Mouse (Mus musculus) neural tube, embryonic 15.5 days (tissue): Measurements from ENCODE around the gene Gm17657. TPM values are rescaled to one million over a fixed set of nuclear protein-coding genes. Genes with fewer than 3 reads are reported as not detected.

Source experiments
- ATAC-seq: fragments of 200-750 bp; cut with Nextera tagmentation; 2 replicates; pipeline ENCODE4 v1.8.0; 2017; ENCODE audit warnings: mild to moderate bottlenecking, moderate TSS enrichment, moderate library complexity; ENCODE audit not compliant: low FRiP score
- H3K27ac ChIP-seq: fragments of 300-500 bp; sonication (generic); replicated peaks from 2 replicates; pipeline ENCODE4 v1.5.1; 2015; ENCODE audit warnings: mild to moderate bottlenecking, inconsistent platforms
- H3K27me3 ChIP-seq: fragments of 300-500 bp; sonication (generic); replicated peaks from 2 replicates; pipeline ENCODE4 v1.6.1; 2015; ENCODE audit warnings: inconsistent platforms
- H3K36me3 ChIP-seq: fragments of 300-500 bp; sonication (generic); 2 replicates; pipeline ENCODE4 v1.6.1; 2015; ENCODE audit warnings: inconsistent platforms
- H3K4me1 ChIP-seq: fragments of 300-500 bp; sonication (generic); 2 replicates; pipeline ENCODE4 v1.6.1; 2015; ENCODE audit warnings: inconsistent platforms
- H3K4me2 ChIP-seq: fragments of 300-500 bp; sonication (generic); 2 replicates; pipeline ENCODE4 v1.6.1; 2015; ENCODE audit warnings: inconsistent platforms, mild to moderate bottlenecking, moderate library complexity
- H3K4me3 ChIP-seq: fragments of 300-500 bp; sonication (generic); replicated peaks from 2 replicates; pipeline ENCODE4 v1.5.1; 2015; ENCODE audit warnings: mild to moderate bottlenecking, inconsistent platforms
- H3K9ac ChIP-seq: fragments of 300-500 bp; sonication (generic); replicated peaks from 2 replicates; pipeline ENCODE4 v1.6.1; 2015; ENCODE audit warnings: mild to moderate bottlenecking, inconsistent platforms
- H3K9me3 ChIP-seq: fragments of 300-500 bp; sonication (generic); replicated peaks from 2 replicates; pipeline ENCODE4 v1.6.1; 2016; ENCODE audit warnings: inconsistent platforms
- WGBS: fragments of 180-500 bp; shearing (Covaris S2); methylation state at CpG from one replicate; pipeline ENCODE4 v1.1.7; 2015; ENCODE audit warnings: mixed read lengths; 5-methylcytosine and 5-hydroxymethylcytosine counted together
- polyA plus RNA-seq: library from polyadenylated mRNA; unstranded; fragments of >200 nt; fragmentation: Nextera tagmentation; extraction: Ambion mirVana; gene quantifications from 2 replicates; pipeline ENCODE4 v1.2.1, GENCODE M21; 2015

Gene Gm17657
- polyA plus RNA-seq, 1 experiment from 2014 or later, result not detected

DNA sequence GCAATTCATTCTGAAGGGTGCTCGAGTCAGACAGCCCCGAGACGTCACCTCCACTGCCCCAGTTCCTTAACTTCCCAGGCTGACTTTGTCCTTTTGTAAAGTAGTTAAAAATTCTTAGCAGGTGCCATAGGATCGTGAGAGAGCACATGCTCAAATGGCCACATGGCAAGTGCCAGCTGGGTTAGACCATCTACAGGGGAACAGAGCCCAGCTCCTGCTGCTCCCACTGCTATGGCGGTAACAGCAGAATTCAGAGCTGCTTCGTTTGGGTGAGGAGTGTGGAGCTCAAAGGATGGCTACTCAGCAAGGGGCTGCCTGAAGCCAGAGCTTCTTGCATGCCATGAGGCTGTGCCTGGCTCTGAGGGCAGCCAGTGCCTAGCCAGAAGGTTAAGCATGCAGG lies 20.4 kb upstream of the Gm17657 start:
- Histone ChIP-seq H3K4me3 (no peak overlapping the region), H3K4me1 (peaks cover 18% of the 10 kb centered on the region; the same call in 1 of the 2 replicates), H3K36me3 (peaks cover 62% of the 10 kb centered on the region), H3K27me3 (no peaks in the 10 kb centered on the region), H3K27ac (no peak overlapping the region), H3K9me3 (no peaks in the 10 kb centered on the region), H3K4me2 (no peak overlapping the region), H3K9ac (no peak overlapping the region)
- ATAC-seq, result no peak
- 81% methylated on average over 6 of the region's 6 CpGs for WGBS

DNA sequence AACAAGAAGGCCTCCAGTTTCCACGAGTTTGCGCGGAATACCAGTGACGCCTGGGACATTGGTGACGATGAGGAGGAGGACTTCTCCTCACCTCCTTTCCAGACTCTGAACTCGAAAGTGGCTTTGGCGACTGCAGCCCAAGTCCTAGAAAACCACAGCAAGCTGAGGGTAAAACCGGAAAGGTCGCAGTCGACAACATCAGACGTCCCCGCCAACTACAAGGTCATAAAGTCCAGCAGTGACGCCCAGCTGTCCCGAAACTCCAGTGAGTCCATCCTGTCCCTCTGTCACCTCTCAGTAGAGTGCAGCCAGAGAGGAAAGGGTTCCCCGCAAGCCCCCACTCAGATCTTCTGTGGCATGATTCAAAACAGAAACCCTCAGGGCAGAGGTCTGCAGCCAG lies 19.0 kb upstream of the Gm17657 start:
- Histone ChIP-seq H3K27me3 (no peaks in the 10 kb centered on the region), H3K4me1 (peaks cover 18% of the 10 kb centered on the region; the same call in 1 of the 2 replicates), H3K4me2 (no peak overlapping the region), H3K9me3 (no peaks in the 10 kb centered on the region), H3K4me3 (no peak overlapping the region), H3K36me3 (peaks cover 52% of the 10 kb centered on the region), H3K27ac (no peak overlapping the region), H3K9ac (no peak overlapping the region)
- ATAC-seq, result no peak
- 89% methylated on average over 15 of the region's 15 CpGs for WGBS

DNA sequence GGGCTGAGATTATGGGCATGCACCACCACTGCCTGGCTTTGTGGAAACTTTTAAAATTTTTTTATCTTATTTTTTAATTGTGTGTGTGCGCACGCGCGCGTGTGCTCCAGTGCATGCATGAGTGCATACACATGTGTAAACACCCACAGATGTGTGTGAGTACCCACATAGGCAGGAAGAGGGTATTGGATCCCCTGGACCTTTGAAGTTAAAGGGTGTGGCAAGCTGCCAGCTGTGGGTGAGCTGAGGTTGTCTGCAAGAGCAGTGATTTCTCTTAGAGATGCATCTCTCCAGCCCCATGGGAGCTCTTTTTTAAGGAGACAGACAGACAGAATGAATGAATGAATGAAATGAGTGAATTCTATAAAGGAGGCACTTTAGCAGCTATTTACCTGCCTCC lies 16.1 kb upstream of the Gm17657 start:
- ATAC-seq, result no peak
- no peak overlapping the region for H3K4me2 ChIP-seq
- no peak overlapping the region for H3K4me3 ChIP-seq
- H3K9ac ChIP-seq, result no peak overlapping the region
- H3K36me3 ChIP-seq, result peaks cover 22% of the 10 kb centered on the region
- peak overlapping the region; percentile 41; the same call in 1 of the 2 replicates for H3K27ac ChIP-seq
- 98% methylated on average over 5 of the region's 5 CpGs for WGBS
- H3K4me1 ChIP-seq, result peaks cover 18% of the 10 kb centered on the region; the same call in 1 of the 2 replicates
- no peaks in the 10 kb centered on the region for H3K9me3 ChIP-seq
- no peaks in the 10 kb centered on the region for H3K27me3 ChIP-seq

DNA sequence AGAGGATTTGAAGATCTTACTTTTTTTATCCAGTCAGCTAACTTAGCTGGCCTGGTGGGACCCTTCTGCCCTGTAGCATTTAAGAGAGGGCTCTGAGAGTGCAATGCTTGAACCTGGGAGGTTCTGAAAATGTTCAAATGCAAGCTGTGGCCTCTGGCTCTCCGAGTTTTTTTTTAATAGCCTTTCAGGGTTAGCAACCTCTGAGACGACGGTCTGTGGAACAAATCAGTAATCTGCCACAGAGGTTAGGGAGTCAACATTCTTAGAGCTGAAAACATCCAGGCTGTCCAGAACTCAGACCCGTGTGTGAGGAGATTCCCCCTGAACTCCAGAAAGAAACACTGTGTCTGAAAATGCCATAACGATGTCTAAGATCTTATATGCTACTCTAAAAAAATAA lies 9.0 kb upstream of the Gm17657 start:
- ATAC-seq, result no peak
- Histone ChIP-seq H3K27me3 (no peaks in the 10 kb centered on the region), H3K9ac (no peak overlapping the region), H3K9me3 (no peaks in the 10 kb centered on the region), H3K36me3 (peaks cover 8% of the 10 kb centered on the region), H3K27ac (no peak overlapping the region), H3K4me1 (no peaks in the 10 kb centered on the region), H3K4me3 (no peak overlapping the region), H3K4me2 (no peak overlapping the region)
- WGBS, result 87% methylated on average over 5 of the region's 5 CpGs

DNA sequence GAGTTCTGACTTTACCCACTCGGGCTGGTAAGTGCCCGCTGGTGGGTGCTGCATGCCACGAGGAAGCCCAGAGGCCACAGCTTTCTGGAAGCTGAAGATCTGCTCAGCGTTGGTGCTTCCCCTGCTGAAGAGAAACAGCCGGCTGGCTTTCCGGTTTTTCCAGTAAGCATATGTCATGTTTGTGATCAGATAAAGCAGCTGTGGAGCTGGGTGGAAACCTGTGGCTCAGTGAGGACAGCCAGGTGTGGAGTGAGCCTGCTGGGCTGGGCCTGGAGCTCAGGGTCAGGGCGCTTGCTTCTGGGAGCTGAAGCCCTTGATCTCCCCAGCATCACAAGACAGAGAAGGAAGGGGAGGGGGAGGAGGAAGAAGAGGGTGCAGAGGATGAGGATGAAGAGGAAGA lies 7.5 kb upstream of the Gm17657 start:
- Histone ChIP-seq H3K9ac (no peak overlapping the region), H3K4me2 (no peak overlapping the region), H3K4me1 (peaks cover 3% of the 10 kb centered on the region; the same call in 1 of the 2 replicates), H3K4me3 (no peak overlapping the region), H3K36me3 (peaks cover 8% of the 10 kb centered on the region), H3K27ac (no peak overlapping the region), H3K27me3 (no peaks in the 10 kb centered on the region), H3K9me3 (no peaks in the 10 kb centered on the region)
- ATAC-seq, result no peak
- WGBS, result 87% methylated on average over 7 of the region's 7 CpGs

DNA sequence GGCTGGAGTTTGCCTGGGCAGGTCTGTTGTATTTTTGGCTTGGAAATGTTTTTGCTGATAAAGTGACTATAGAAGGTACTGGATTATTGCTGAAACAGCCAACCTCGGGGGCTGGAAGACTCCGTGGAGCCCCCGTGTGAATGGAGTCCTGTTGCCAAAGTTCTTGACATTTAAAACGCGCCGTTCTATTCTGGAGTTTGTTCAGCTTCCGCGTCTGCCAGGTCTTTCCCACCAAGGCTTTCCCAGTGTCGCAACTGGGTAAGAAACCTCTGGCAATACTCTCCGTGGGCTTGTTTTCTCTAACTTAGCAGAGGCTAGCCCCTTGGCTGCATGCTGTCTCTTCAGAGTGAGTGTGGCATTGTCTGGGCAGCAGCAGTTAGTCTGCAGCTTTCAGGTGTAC lies 7.0 kb upstream of the Gm17657 start:
- Histone ChIP-seq H3K4me3 (no peak overlapping the region), H3K4me1 (peaks cover 7% of the 10 kb centered on the region; the same call in 1 of the 2 replicates), H3K36me3 (peaks cover 8% of the 10 kb centered on the region), H3K27ac (no peak overlapping the region), H3K9me3 (no peaks in the 10 kb centered on the region), H3K27me3 (no peaks in the 10 kb centered on the region), H3K4me2 (no peak overlapping the region), H3K9ac (no peak overlapping the region)
- WGBS, result 93% methylated on average over 10 of the region's 10 CpGs
- no peak for ATAC-seq

DNA sequence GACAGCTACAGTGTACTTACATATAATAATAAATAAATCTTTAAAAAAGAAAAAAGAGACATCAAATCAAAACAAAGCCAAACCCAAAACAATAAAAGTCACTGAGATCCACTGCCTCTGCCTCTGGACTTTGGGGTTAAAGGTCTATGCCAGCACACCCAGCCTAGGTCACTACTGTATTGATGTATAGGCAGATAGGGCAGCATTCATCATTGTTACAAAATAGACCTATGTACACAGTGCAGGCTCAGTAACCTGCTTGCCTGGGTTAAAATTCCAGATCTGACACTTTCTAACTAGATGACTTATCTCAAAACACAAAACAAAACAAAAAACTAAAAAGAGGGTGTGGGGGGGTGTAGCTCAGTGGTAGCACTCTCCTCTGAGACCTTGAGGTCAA lies 4.7 kb upstream of the Gm17657 start:
- Histone ChIP-seq H3K9ac (no peak overlapping the region), H3K27me3 (no peaks in the 10 kb centered on the region), H3K4me1 (peaks cover 26% of the 10 kb centered on the region), H3K4me2 (no peak overlapping the region), H3K27ac (no peak overlapping the region), H3K9me3 (no peaks in the 10 kb centered on the region), H3K36me3 (peaks cover 6% of the 10 kb centered on the region), H3K4me3 (no peak overlapping the region)
- no peak for ATAC-seq

DNA sequence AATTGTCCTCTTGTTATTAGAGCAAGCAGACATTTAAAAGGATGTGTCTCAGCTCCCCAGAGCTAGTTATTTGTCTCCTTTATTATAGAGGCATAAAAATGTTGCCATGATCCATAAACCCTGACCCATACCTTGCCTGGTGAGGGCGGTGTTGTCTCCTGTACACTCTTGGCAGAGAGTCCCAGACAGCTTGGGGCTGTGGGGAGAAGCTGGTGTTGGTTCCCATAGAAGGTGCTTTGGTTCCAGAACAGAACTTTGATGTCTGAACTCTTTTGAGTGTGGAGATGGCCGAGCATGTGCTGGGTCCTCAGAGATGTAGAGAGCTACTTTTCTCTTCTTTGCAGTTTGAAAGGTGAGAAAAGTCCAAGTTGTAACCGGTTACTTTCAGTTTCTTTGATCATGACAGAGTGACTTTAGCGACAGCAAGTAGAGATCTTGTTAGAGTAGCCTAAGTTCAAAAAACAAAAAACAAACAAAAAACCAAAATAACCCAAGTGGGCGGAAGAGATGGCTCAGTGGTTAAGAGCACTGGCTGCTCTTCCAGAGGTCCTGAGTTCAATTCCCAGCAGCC lies 2.8 kb upstream of the Gm17657 start, which contains the start of gene Tmem217:
Gene Tmem217 (minus strand): TSS at position 224 of the 571 bp plus-strand sequence.
- Histone ChIP-seq H3K4me3 (no peak within 1 kb of the TSS), H3K36me3 (peaks cover 6% of the 10 kb centered on the region), H3K4me1 (peaks cover 26% of the 10 kb centered on the region), H3K4me2 (peak within 1 kb of the TSS; percentile 94; the same call in 1 of the 2 replicates), H3K9ac (no peak within 1 kb of the TSS), H3K27me3 (no peaks in the 10 kb centered on the region), H3K27ac (no peak within 1 kb of the TSS), H3K9me3 (no peaks in the 10 kb centered on the region)
- 86% methylated on average over 5 of the region's 5 CpGs for WGBS
- ATAC-seq, result no peak

DNA sequence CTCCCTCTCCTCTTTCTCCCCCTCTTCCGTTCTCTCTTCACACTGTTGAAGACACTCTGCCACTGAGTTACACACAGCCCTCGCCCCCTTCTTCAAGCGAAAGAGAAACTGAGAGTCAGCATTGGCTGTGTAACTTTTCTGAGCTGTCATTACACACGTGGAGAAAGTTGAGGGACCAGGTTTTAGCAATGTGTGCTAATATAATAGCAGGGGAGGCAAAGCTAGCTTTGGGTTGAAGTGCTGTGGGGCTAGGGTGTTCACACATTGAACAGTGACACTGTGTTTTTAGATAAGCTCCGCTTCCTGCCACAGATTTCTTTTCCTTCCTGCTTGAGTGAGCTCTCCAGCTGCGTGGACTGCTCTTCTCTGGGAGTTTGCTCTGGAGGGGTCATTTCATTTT lies 1.6 kb upstream of the Gm17657 start:
- H3K36me3 ChIP-seq, result no peaks in the 10 kb centered on the region
- no peak for ATAC-seq
- no peak overlapping the region for H3K9ac ChIP-seq
- H3K9me3 ChIP-seq, result no peaks in the 10 kb centered on the region
- H3K27me3 ChIP-seq, result no peaks in the 10 kb centered on the region
- 68% methylated on average over 6 of the region's 6 CpGs for WGBS
- H3K4me3 ChIP-seq, result peak overlapping the region; percentile 75; the same call in 1 of the 2 replicates
- peaks cover 26% of the 10 kb centered on the region for H3K4me1 ChIP-seq
- H3K27ac ChIP-seq, result no peak overlapping the region
- peak overlapping the region; percentile 94 for H3K4me2 ChIP-seq

DNA sequence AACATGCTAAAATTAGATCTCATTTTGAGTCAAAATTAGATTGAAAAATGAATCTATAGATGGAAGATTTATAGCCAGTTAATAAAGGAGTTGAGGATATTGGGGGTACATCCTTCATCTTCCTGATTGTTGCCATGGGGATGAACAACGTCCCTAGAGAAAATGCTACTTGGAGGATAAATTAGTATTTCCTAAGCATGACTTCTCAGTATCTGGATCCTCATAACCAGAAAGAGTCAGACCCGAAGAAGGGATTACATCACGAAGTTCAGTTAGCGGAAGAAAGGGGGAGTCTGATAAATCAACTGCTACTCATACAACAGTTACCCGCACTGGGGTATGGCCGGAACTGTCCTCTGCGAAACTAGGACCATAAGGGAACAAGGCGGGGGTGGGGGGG lies 444 bp downstream of the Gm17657 start:
- Histone ChIP-seq H3K36me3 (no peaks in the 10 kb centered on the region), H3K4me3 (no peak overlapping the region), H3K27ac (no peak overlapping the region), H3K9ac (no peak overlapping the region), H3K27me3 (no peaks in the 10 kb centered on the region), H3K4me1 (peaks cover 26% of the 10 kb centered on the region), H3K9me3 (no peaks in the 10 kb centered on the region), H3K4me2 (peak overlapping the region; percentile 94)
- ATAC-seq, result 0 out of 2 replicates have a peak, but pooled peaks have one; percentile 11
- 61% methylated on average over 8 of the region's 8 CpGs for WGBS

DNA sequence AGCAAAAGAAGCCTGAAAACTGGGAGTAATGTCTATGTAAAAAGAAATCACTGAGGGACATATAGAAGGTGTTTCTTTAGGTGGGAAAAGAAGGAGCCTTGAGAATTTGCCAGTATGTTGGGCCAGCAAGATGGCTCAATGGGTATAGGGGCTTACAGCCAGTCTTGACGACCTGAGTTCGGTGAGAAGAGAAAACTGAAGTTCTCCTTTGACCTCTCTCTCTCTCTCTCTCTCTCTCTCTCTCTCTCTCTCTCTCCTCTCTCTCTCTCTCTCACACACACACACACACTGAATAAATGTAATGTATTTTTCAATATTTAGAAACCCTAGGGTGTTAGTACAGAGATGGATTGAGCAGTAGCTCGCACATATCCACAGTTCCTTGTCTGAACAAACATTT lies 944 bp downstream of the Gm17657 start:
- WGBS, result 80% methylated on average over 3 of the region's 3 CpGs
- Histone ChIP-seq H3K4me2 (no peak overlapping the region), H3K9ac (no peak overlapping the region), H3K27ac (no peak overlapping the region), H3K9me3 (no peaks in the 10 kb centered on the region), H3K27me3 (no peaks in the 10 kb centered on the region), H3K36me3 (no peaks in the 10 kb centered on the region), H3K4me3 (no peak overlapping the region), H3K4me1 (peaks cover 26% of the 10 kb centered on the region)
- ATAC-seq, result no peak

DNA sequence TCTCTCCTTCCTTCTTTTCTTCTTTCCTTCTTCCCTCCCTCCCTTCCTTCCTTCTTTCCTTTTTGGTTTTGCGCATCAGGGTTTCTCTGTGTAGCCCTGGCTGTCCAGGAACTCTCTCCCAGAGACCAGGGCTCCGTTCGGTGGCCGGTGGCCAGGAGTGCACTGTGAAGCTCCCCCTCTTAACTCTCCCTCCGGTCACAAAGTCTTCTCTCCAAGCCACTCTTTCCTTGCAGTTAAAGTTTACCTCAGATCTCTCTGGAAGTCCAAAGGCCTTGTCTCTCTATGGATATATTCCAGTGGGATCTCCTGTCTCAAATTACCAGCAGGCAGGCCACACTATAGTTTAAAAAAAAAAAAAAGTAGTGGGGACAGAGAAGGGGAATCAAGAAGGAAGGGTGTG lies 4.2 kb downstream of the Gm17657 start:
- WGBS, result 91% methylated on average over 5 of the region's 5 CpGs
- H3K4me1 ChIP-seq, result peaks cover 6% of the 10 kb centered on the region
- H3K4me3 ChIP-seq, result no peak overlapping the region
- ATAC-seq, result no peak
- no peaks in the 10 kb centered on the region for H3K36me3 ChIP-seq
- H3K4me2 ChIP-seq, result no peak overlapping the region
- H3K9me3 ChIP-seq, result no peaks in the 10 kb centered on the region
- H3K9ac ChIP-seq, result no peak overlapping the region
- no peaks in the 10 kb centered on the region for H3K27me3 ChIP-seq
- no peak overlapping the region for H3K27ac ChIP-seq
